Mouse (Mus musculus): ENCODE measurements around the gene Tia1. TPM values are rescaled to one million over a fixed set of nuclear protein-coding genes. Genes with fewer than 3 reads are reported as not detected.
A peak's percentile ranks its signal among the peaks of the same experiment; 100 is the strongest.

Gene Tia1
- polyA plus RNA-seq, 1 experiment from 2014 or later: 19.1 TPM

DNA sequence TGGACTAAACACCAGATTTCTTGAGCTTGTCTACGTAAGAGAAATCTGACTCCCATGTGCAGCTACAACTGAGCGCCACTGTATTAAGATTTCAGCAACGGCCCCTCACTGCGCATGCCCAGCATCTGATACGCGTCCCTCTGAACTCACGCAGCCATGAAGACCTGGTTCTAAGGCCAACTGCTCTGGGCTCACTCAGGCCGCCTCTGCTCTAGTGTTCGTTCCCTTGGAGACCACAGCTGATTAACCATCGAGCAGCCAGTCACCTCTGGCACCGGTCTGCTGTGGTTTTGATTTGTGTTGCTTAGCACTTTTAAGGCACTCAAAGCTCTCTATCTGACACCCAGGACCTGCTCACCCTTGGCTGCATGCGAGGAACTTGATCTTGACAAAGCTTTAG is 16.7 kb upstream of the Tia1 start:
- Histone ChIP-seq H3K9me3 (replicated peaks) (no peaks in the 10 kb centered on the region), H3K36me3 (replicated peaks) (peaks cover 54% of the 10 kb centered on the region), H3K27me3 (no peaks in the 10 kb centered on the region), H3K4me1 (replicated peaks) (peaks cover 15% of the 10 kb centered on the region), H3K4me2 (no peak overlapping the region), H3K4me3 (replicated peaks) (no peak overlapping the region), H3K9ac (no peak overlapping the region), H3K27ac (replicated peaks) (no peak overlapping the region)
- no peak for ATAC-seq (ENCODE audit: insufficient read depth)
- WGBS (ENCODE audit: insufficient replicate concordance): 79% methylated on average over 12 of the region's 12 CpGs

DNA sequence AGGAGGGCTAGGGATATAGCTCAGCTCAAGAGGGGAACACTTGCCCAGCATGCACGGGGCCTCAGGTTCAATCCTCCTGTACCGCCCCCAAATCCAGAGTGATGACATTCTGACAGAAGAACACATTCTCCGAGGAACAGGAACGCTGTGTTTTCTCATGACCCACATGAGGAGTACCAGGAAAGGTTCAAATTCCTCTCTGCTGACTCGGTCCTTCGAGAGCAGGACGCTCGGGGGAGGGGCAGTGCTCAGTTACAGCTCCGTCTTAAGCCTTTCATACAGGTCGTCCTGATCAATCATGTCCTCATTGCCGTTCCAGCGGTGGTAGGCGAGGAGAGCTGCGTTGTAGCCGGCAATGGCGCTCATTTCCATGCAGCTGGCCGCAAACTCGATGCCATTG is 15.6 kb upstream of the Tia1 start:
- H3K4me1 ChIP-seq (replicated peaks): peaks cover 15% of the 10 kb centered on the region
- no peak overlapping the region for H3K4me3 ChIP-seq (replicated peaks)
- H3K36me3 ChIP-seq (replicated peaks): peaks cover 62% of the 10 kb centered on the region
- no peak overlapping the region for H3K9ac ChIP-seq
- no peaks in the 10 kb centered on the region for H3K27me3 ChIP-seq
- WGBS (ENCODE audit: insufficient replicate concordance): 74% methylated on average over 18 of the region's 18 CpGs
- ATAC-seq (ENCODE audit: insufficient read depth): no peak
- H3K9me3 ChIP-seq (replicated peaks): no peaks in the 10 kb centered on the region
- no peak overlapping the region for H3K4me2 ChIP-seq
- no peak overlapping the region for H3K27ac ChIP-seq (replicated peaks)

DNA sequence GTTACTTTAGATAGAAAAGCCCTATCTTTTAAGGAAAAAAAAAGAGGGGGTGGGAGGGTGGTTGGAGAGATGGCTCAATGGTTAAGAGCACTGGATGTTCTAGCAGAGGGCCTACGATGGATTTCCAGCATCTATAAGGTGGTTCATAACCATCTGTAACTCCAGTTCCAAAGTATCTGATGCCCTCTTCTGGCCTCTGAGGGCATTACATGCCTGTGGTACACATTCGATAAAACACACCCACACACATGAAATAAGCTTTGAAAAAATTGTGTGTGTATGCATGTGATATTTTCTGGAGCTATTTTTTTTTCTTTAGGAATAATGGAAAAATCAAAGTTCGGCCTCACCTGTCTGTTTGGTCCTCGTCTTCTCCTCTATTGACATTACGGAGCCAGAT is 12.7 kb upstream of the Tia1 start:
- WGBS (ENCODE audit: insufficient replicate concordance): 76% methylated on average over 5 of the region's 5 CpGs
- Histone ChIP-seq H3K9me3 (replicated peaks) (no peaks in the 10 kb centered on the region), H3K9ac (no peak overlapping the region), H3K36me3 (replicated peaks) (peaks cover 72% of the 10 kb centered on the region), H3K27ac (replicated peaks) (no peak overlapping the region), H3K4me3 (replicated peaks) (no peak overlapping the region), H3K27me3 (no peaks in the 10 kb centered on the region), H3K4me2 (no peak overlapping the region), H3K4me1 (replicated peaks) (peaks cover 26% of the 10 kb centered on the region)
- ATAC-seq (ENCODE audit: insufficient read depth): no peak

DNA sequence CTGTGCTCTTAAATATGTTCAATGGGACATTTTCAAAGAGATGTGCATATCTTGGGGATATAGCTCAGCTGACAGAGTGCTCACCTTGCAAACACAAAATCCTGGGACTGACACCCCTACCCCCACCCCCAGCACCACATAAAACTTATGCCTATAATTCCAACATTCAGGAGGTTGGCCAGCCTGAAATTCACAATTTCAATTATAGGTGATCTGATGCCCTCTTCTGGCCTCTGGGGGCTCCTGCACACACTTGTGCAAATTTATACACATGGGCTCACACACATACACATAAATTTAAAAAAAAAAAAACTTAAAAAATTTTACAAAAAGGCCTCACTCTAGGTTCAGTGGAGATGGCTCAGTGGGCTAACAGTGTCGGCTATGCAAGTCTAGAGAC is 10.8 kb upstream of the Tia1 start:
- H3K9ac ChIP-seq: no peak overlapping the region
- H3K9me3 ChIP-seq (replicated peaks): no peaks in the 10 kb centered on the region
- H3K4me1 ChIP-seq (replicated peaks): peaks cover 41% of the 10 kb centered on the region
- no peak overlapping the region for H3K4me2 ChIP-seq
- WGBS (ENCODE audit: insufficient replicate concordance): 74% methylated on average over 1 of the region's 1 CpGs
- no peak for ATAC-seq (ENCODE audit: insufficient read depth)
- peaks cover 59% of the 10 kb centered on the region for H3K36me3 ChIP-seq (replicated peaks)
- no peak overlapping the region for H3K27ac ChIP-seq (replicated peaks)
- no peak overlapping the region for H3K4me3 ChIP-seq (replicated peaks)
- H3K27me3 ChIP-seq: 0 out of 2 replicates have a peak, but pooled peaks cover 4% of the 10 kb centered on the region

DNA sequence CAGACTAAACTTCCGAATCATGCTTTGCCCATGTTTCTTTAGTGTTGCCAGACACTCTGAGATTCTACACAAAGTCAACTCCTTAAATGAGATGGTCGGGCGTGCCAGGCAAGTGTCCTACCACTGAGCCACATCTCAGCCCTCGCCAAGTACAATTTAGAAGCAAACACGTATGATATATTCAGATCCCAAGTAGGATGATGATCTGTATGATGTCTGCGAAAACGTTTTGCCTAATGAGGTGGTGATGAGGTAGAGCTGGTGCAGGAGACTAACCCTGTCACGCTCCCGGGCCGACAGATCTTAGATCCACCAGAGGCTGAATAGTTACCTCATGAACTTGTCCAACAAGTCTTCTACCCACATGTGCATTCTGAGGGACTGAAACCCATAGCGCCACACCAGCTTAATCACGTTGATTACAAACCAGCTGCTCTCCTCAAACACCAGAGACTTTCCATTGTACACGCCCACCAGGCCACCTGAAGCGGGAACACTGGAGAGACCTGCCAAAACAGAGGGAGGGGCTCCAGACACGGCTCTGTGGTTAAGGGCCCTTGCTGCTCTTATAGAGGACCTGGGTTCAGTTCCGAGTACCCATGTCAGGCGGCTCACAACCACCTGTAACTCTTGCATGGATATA is 9.8 kb upstream of the Tia1 start:
- H3K36me3 ChIP-seq (replicated peaks): peaks cover 49% of the 10 kb centered on the region
- no peaks in the 10 kb centered on the region for H3K9me3 ChIP-seq (replicated peaks)
- 81% methylated on average over 17 of the region's 17 CpGs for WGBS (ENCODE audit: insufficient replicate concordance)
- no peak overlapping the region for H3K9ac ChIP-seq
- peaks cover 8% of the 10 kb centered on the region; the same call in 1 of the 2 replicates for H3K27me3 ChIP-seq
- H3K4me1 ChIP-seq (replicated peaks): peaks cover 45% of the 10 kb centered on the region
- 0 out of 2 replicates have a peak overlapping the region, but pooled peaks have one; percentile 97 for H3K4me2 ChIP-seq
- ATAC-seq (ENCODE audit: insufficient read depth): no peak
- no peak overlapping the region for H3K27ac ChIP-seq (replicated peaks)
- no peak overlapping the region for H3K4me3 ChIP-seq (replicated peaks)

DNA sequence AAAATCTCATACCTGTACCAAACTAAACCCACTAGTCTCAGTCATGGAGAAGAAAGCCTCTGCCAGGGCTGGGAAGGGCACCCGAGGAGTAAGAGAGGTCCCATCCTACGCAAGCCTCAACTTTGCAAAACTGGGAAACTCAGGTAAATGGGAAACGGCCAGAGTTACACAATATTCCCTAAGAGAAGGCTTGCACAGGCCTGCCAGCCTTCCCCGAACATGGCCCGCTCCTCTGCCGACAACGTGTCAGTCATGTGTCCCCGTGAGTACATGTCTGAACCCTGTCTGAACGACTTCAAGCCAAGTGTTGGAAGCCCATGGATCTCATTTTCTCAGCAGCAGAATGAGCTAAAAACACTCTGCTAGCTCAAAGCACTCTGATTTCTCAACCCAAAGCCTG is 9.0 kb upstream of the Tia1 start:
- H3K4me1 ChIP-seq (replicated peaks): peaks cover 46% of the 10 kb centered on the region
- H3K36me3 ChIP-seq (replicated peaks): peaks cover 41% of the 10 kb centered on the region
- peaks cover 9% of the 10 kb centered on the region; the same call in 1 of the 2 replicates for H3K27me3 ChIP-seq
- H3K9ac ChIP-seq: 0 out of 2 replicates have a peak overlapping the region, but pooled peaks have one; percentile 10
- no peaks in the 10 kb centered on the region for H3K9me3 ChIP-seq (replicated peaks)
- peak overlapping the region; percentile 94 for H3K4me3 ChIP-seq (replicated peaks)
- 77% methylated on average over 9 of the region's 9 CpGs for WGBS (ENCODE audit: insufficient replicate concordance)
- H3K4me2 ChIP-seq: peak overlapping the region; percentile 97
- no peak for ATAC-seq (ENCODE audit: insufficient read depth)
- peak overlapping the region; percentile 29 for H3K27ac ChIP-seq (replicated peaks)

DNA sequence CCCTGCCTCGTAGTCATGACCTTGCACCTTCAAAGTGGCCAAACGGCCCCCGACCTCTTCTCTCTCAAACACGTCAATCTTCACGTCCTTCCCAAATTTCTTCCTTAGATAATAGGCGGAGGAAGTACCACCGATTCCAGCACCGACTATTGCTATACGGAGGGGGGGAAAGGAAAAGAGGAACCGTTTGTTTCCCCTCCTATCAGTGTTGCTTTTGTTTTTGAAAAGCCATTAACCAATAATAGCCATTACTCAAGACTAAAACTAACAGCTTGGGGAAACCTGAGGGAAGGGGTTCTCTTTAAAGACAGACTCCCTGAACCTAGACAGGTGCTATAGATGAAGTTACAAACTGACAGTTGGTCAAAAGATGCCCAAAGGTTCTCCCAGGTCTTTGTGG is 8.1 kb upstream of the Tia1 start:
- Histone ChIP-seq H3K4me3 (replicated peaks) (peak overlapping the region; percentile 94), H3K4me1 (replicated peaks) (peaks cover 54% of the 10 kb centered on the region), H3K27ac (replicated peaks) (peak overlapping the region; percentile 90), H3K4me2 (peak overlapping the region; percentile 97), H3K27me3 (peaks cover 9% of the 10 kb centered on the region; the same call in 1 of the 2 replicates), H3K9me3 (replicated peaks) (no peaks in the 10 kb centered on the region), H3K36me3 (replicated peaks) (peaks cover 32% of the 10 kb centered on the region), H3K9ac (peak overlapping the region; percentile 80)
- WGBS (ENCODE audit: insufficient replicate concordance): 12% methylated on average over 10 of the region's 10 CpGs
- no peak for ATAC-seq (ENCODE audit: insufficient read depth)

DNA sequence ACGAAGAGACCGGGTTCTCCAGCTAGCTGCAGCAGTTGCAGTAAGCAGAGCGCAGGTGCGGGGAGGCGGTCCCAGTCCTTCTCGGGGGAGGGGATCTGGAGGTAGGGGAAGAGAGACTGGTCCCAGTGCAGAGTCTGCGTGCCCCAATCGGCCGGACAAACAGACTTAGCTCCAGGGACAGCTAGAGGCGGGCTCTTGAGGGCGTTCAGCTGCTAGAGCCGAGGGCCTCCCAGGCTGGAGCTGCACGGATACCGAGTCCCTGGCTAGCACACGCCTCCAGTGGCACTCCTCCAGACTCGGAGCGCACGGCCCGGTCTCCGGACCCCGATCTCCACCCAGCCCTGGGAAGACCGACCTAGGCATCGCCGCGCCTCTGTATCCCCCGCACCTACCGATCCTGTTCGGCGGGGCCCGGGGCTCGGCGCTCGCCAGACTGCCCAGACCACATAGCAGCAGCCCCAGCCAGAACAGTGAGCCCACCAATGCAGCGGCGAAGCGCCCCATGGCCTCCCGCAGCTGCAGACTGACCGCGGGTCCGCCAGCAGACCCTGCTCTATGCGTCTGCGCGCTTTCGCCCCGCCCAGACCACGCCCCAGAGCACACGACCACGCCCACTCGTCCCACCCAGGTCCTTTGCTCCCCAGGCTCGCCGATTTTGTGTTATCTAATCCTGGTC is 7.3 kb upstream of the Tia1 start, which contains the start of gene Pcyox1:
TSS of gene Pcyox1 (minus strand) at position 574 of the 676 bp plus-strand sequence.
- peak within 1 kb of the TSS; percentile 90 for H3K27ac ChIP-seq (replicated peaks)

DNA sequence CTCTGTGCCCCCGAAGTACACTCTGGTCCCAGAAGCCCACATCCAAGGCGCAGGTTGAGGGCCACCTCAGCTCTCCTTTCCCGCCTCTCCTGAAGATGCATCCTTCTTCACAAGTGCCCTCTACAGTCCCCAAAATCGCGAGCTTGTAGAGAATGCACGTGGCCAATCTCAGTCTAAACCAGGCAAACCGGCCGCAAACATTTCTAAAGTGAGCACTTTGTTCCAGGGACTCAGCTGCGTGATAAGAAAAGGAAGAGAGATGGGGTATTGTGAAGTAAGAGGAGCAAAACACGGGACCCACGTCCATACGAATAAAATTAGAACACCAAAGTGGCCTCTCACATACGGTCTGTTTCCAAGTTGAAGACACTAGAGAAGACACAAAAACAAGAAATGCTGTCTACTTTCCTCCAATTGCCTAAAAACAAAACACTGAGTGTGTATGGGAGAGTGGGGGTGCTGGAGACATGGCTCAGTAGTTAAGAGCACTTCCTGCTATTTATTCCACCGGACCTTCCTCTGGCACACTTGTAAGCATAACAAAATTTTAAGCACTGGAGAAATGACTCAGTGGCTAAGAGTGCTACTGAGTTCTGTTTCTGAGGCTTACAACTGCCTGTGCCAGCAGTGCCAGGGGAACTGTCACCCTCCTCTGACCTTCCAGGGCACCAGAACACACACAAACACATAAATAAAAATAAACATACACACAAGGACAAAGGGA is 6.6 kb upstream of the Tia1 start:
- Histone ChIP-seq H3K4me1 (replicated peaks) (peaks cover 62% of the 10 kb centered on the region), H3K27me3 (peaks cover 9% of the 10 kb centered on the region; the same call in 1 of the 2 replicates), H3K4me3 (replicated peaks) (peak overlapping the region; percentile 94), H3K9me3 (replicated peaks) (no peaks in the 10 kb centered on the region), H3K4me2 (peak overlapping the region; percentile 97), H3K9ac (peak overlapping the region; percentile 80), H3K27ac (replicated peaks) (peak overlapping the region; percentile 90), H3K36me3 (replicated peaks) (peaks cover 17% of the 10 kb centered on the region)
- no peak for ATAC-seq (ENCODE audit: insufficient read depth)
- 4% methylated on average over 14 of the region's 14 CpGs for WGBS (ENCODE audit: insufficient replicate concordance)

More for the DNA sequence above, 7.3 kb upstream of the Tia1 start, which contains the start of gene Pcyox1:
- WGBS (ENCODE audit: insufficient replicate concordance): under 1% methylated on average over 51 of the region's 51 CpGs
- peaks cover 9% of the 10 kb centered on the region; the same call in 1 of the 2 replicates for H3K27me3 ChIP-seq
- H3K4me2 ChIP-seq: peak within 1 kb of the TSS; percentile 97
- H3K9ac ChIP-seq: peak within 1 kb of the TSS; percentile 80
- peak within 1 kb of the TSS; percentile 94 for H3K4me3 ChIP-seq (replicated peaks)
- peak; percentile 87 for ATAC-seq (ENCODE audit: insufficient read depth)
- H3K9me3 ChIP-seq (replicated peaks): no peaks in the 10 kb centered on the region
- H3K4me1 ChIP-seq (replicated peaks): peaks cover 61% of the 10 kb centered on the region
- H3K36me3 ChIP-seq (replicated peaks): peaks cover 24% of the 10 kb centered on the region

DNA sequence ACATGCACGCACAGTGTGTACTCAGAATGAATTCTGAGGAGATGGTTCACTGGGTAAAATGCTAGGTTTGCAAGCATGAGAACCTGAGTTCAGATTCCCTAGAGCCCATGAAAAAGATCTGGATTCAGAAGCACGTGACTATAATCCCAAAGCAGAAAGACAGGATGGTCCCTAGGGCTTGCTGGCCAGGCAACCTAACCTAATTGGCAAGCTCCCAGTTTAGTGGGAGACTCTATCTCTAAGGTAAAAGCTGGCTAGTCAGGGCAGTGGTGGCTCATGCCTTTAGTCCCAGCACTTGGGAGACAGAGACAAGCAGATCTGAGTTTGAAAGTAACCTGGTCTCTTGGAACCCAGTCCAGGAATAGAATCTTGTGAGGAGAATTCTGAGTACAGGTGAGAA is 5.0 kb upstream of the Tia1 start:
- ATAC-seq (ENCODE audit: insufficient read depth): no peak
- peaks cover 66% of the 10 kb centered on the region for H3K4me1 ChIP-seq (replicated peaks)

DNA sequence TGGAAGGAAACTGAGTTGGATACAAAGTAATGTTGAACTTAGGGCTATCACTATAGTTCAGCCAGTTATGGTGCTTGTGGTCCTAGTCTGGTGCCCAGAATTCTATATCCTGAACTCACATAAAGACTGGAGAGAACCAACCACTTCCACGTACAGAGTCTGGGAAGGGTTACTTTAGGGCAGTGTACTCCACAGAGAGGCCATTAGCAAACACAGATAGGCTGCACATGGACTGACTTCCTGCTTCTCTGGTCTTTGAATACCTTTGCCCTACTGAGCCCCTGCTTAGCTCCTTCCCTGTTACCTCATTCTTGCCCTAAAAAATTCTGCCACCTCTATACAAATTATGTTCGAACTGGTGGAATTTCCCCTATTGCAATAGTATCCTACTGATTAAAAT is 4.0 kb upstream of the Tia1 start:
- H3K9me3 ChIP-seq (replicated peaks): no peaks in the 10 kb centered on the region
- peaks cover 9% of the 10 kb centered on the region; the same call in 1 of the 2 replicates for H3K27me3 ChIP-seq
- no peak overlapping the region for H3K4me3 ChIP-seq (replicated peaks)
- no peak overlapping the region for H3K27ac ChIP-seq (replicated peaks)
- no peak overlapping the region for H3K4me2 ChIP-seq
- no peak overlapping the region for H3K9ac ChIP-seq
- no peaks in the 10 kb centered on the region for H3K36me3 ChIP-seq (replicated peaks)
- no peak for ATAC-seq (ENCODE audit: insufficient read depth)
- 58% methylated on average over 2 of the region's 2 CpGs for WGBS (ENCODE audit: insufficient replicate concordance)
- peaks cover 58% of the 10 kb centered on the region for H3K4me1 ChIP-seq (replicated peaks)

More for the DNA sequence above, 5.0 kb upstream of the Tia1 start:
- Histone ChIP-seq H3K27ac (replicated peaks) (no peak overlapping the region), H3K9me3 (replicated peaks) (no peaks in the 10 kb centered on the region), H3K9ac (no peak overlapping the region), H3K27me3 (peaks cover 9% of the 10 kb centered on the region; the same call in 1 of the 2 replicates), H3K4me3 (replicated peaks) (no peak overlapping the region), H3K4me2 (no peak overlapping the region), H3K36me3 (replicated peaks) (peaks cover 5% of the 10 kb centered on the region; the same call in 1 of the 2 replicates)
- 80% methylated on average over 2 of the region's 2 CpGs for WGBS (ENCODE audit: insufficient replicate concordance)

Measured in liver, embryonic 15.5 days (tissue).